Mouse (Mus musculus): Measurements from ENCODE around the gene Shbg.
"Not testable (repeated sequence)": the region's sequence is repeated elsewhere in the genome, so short reads cannot be mapped to it uniquely, and the experiment has no call there.

Shbg gene

GRCm38 (mm10) chr11:69629802-69630201 is 12.1 kb upstream of the Shbg start:
- peak; percentile 31 for DNase-seq (ENCODE audit: low spot score)

DNA sequence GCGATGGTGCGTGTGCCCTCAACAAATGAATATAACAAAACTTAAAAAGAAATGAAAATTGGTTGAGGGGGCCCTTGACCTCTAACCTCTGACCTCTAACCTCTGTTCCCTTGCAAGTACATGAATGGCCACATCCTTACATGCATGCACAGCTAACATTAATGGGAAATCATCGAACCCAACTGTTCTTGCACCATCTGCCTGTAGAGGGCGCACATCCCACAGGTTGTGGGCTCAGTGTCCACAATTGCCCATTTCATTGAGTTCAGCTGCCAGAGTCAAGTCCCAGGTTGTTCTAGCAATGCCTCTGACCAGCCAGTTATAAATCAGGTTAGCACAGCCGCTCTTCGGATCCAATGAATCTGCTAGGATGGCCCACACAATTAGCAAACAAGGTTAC is 10.6 kb upstream of the Shbg start:
- DNase-seq (ENCODE audit: low spot score), result peak; percentile 88

- not testable (repeated sequence) for DNase-seq (ENCODE audit: low spot score)
Measured at GRCm38 (mm10) chr11:69624339-69624738, 6.6 kb upstream of the Shbg start.

GRCm38 (mm10) chr11:69623006-69623405 is 5.3 kb upstream of the Shbg start:
- peak; percentile 22 for DNase-seq (ENCODE audit: low spot score)

DNA sequence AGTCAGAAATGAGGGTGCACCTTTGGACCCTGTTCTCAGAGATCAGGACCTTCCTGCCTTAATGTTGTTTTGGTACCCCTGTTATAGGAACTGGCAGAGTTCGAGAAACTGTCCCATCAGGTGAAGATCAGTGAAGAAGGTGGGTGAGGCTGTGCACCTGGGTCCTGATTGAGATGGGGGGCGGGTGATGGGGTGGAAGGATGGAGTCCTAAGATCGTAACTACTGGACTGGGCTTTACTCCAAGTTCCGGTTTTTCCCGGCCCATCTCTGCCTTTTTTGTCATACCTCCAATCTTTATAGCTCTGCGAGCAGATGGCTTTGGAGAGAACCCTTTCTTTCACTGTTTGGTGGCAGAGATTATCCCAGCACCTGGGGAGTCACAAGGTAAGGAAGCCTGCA is 4.7 kb upstream of the Shbg start:
- peak; percentile 56 for DNase-seq (ENCODE audit: low spot score)

DNA sequence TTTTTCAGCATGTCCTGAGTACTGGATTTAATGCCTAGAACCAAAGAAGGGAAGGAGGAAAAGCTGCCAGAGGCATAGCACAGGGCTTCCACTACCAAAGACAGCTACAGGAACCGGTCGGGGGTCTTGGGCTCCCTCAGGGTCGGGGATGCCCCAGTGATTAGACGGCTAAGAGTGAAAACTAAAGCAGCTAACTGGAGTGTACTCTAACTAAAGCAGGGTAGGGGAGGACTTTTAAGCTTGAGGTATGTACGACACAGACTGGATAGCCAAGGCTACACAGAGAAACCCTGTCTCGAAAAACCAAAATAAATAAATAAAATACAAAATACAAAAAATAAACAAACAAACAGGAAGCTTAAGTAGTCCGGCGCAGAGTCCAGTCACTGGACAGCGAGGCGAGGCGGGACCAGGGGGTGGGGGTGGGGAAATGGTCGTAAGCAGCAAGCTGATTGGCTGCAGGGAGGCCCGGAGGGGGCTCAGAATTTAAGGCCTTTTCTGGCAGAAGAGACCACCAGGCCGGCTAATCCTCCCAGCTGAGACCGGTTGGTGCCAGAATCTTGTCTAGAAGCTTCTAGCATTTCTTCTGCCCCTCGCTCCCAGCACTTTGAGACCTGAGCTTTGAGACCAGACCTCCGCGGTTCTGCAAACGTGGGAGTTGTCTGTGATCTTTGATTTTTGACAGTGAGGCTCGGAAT is 4.0 kb upstream of the Shbg start, which contains the start of gene Sat2:
Gene Sat2 (plus strand): TSS at position 454 of the 698 bp plus-strand sequence.
- peak; percentile 74 for DNase-seq (ENCODE audit: low spot score)

DNA sequence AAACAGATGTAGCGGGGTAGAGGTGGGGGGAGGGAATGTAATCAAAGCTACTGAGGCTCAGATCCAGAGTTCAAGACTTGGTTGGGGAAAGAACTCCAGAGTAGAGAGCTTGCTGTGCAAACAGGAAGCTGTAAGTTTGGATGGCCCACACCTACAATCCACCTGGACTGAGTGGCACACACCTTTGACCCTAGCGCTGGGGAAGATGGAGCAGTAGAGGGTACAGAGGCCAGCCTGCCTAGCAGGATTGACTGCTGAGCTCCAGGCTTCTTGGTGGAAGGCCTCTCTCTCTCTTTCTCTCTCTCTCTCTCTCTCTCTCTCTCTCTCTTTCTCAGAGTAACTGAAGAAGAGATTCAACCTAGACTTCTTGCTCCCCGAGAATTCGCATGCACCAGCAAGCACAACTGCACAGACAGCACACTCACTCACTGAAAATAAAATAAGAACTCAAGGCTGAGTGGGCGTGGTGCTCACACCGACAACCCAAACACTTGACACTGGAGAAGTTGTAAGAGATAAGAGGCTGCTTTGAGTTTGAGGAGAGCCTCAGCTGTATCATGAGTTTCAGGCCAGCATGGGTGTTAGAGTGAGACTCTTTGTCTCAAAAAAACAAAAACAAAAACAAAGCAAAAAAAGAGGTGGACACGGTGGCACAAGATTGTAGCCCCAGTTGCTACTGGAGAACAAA is 2.8 kb upstream of the Shbg start:
- DNase-seq (ENCODE audit: low spot score), result peak; percentile 35

GRCm38 (mm10) chr11:69616781-69617180 is 924 bp downstream of the Shbg start:
- no peak for DNase-seq (ENCODE audit: low spot score)

DNA sequence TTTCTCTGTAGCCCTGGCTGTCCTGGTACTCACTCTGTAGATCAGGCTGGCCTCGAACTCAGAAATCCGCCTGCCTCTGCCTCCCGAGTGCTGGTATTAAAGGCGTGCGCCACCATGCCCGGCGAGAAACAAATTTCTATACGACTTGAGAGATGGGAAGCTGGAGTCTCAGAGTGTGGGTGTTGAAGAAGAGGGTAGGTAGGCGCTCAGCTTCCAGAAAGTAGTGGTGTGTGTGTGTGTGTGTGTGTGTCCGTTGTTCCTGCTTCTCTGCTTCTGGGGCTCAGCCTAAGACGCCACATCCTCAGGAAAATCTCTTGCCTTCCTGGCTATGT is 3.5 kb downstream of the Shbg start:
- not testable (repeated sequence) for DNase-seq (ENCODE audit: low spot score)

DNA sequence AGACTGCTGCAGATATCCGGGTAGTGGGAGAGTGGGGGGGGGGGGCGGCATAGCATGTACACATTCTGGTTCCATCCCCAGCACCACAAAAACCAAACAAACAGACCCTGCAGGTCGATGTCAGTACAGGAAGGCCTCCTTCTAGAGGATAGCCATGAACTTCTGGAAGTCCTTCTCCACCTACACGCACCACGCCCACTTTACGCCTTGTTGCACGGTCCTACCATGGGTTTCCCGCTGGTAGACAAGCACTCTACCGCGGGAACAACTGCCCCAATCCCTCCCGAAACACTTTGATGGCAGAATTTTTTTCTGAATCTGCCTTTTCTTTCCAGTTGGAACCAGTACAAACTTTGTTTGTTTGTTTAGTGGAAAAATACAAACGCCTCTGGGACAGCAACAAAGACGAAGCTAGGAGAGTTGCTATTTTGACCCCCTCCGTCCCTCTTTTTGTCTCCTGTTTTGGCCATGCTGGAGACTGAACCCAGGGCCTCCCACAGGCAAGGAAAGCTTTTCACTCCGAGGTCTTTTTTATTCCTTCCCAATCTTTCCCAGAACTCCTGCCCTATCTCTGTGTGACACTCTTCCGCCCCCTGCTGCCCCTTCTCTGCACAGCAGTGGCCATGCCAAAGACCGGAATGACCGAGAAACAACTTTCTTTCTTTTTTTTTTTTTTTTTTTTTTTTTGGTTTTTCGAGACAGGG is 4.0 kb downstream of the Shbg start:
- DNase-seq (ENCODE audit: low spot score), result peak; percentile 95

GRCm38 (mm10) chr11:69610899-69611298 is 6.8 kb downstream of the Shbg start:
- peak; percentile 35 for DNase-seq (ENCODE audit: low spot score)

DNA sequence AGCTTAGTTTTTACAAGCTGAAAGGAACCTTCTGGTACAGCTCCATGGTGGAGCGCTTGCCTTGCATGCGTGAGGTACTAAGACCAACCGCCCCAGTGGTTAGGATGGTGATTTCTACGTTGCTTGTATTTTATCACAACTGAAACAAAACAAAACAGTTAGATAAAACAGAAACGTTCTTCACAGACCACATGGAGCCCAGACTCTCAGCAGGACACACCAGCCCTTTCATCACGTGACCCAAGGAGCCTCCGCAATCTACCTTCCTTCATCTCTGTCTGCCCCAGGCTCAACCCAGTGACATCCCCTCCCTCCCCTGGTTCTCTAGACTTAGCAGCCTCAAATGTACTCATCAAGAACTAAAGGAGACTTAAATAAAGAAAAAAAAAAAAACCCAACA is 8.3 kb downstream of the Shbg start:
- DNase-seq (ENCODE audit: low spot score), result no peak

DNA sequence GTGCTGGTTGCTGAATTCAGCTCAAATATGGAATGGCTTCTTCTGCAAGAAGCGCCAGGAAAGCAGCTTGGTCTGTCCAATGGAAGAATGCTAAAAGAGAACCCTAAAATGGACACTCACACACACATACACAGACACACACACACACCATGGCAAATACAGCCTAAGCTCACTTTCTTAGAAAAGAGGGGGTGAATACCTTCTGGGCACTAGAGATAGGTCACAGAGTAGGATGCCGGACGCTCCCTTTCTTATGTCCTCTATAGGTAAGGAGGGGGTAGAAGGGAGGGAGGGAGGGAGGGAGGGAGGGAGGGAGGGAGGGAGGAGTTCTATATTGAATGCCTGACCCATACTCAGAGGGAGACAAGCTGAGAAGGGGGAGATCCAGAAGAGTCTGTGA is 9.2 kb downstream of the Shbg start:
- DNase-seq (ENCODE audit: low spot score), result no peak

DNA sequence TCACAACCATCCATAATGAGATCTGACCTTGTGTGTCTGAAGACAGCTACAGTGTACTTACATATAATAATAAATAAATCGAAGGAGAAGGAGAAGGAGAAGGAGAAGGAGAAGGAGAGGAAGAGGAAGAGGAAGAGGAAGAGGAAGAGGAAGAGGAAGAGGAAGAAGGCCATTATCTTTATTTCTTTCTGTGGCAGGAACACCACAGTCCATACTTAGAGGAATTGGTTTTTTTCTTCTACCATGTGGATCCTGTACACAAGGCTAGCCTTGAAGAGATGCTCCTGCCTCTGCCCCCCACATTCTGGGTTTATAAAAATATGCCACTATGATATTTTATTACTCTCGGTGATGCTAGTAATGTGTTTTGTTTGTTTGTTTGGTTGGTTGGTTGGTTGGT is 10.9 kb downstream of the Shbg start:
- DNase-seq (ENCODE audit: low spot score), result no peak

DNA sequence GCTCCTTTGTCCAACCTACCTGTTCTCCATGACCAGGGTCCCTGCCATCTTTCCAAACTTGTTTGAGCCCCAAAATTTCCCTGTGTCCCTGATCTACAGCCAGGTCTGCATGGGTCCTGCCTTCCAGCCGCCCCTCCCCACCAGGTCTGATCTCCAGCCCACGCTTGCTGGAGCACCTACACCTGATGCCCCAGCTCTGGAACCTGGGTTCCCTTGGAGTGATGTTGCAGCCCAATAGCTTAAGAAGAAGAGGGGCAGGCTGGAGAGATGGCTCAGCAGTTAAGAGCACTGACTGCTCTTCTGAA is 11.3 kb downstream of the Shbg start:
- DNase-seq (ENCODE audit: low spot score), result no peak

- DNase-seq (ENCODE audit: low spot score), result peak; percentile 91
Measured at GRCm38 (mm10) chr11:69605726-69606490, 11.8 kb downstream of the Shbg start, which contains the start of gene Atp1b2. Atp1b2 (minus strand) TSS chr11:69605942.

DNA sequence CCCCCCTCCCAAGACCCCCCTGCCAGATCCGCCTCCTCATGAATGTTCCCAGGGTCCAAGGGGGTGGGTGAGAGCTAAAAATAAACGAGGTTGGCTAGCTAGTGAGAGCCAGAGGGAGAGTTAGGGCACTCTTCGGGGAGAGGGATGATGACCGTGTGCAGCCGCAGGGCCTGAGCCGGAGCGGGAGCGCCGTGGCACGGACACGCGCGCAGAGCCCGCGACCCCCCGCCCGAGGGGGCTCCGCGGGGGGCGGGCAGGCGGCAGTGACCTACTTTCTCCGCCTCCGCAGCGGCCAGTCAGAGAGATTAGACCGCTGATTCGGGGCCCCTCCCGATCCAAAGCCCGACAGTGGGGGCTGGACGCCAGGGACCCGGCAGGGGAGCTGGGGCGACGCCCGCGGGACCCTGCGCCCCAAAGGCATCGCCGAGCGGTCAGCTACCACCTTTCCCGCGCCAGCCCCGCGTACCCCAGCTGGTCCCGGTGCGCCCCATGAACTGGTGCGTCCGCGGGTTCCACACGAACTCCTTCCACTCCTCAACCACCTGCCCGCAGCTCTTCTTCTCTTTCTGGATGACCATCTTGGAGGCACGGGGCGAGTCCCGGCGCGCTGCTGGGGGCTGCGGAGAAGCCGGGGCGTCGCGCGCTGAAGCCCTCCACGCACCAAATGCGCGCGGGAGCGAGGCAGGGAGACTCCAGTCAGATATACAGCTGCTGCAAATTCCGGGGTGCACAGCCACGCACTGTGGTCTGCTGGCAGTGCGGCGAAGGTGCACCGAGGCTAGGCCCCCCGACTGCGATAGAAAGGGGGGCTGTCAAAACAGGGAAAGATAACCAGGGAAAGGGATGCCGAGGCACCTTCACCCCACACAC is 12.7 kb downstream of the Shbg start:
- DNase-seq (ENCODE audit: low spot score), result peak; percentile 67

- DNase-seq (ENCODE audit: low spot score), result no peak
Measured at GRCm38 (mm10) chr11:69604347-69604746, 13.4 kb downstream of the Shbg start.

GRCm38 (mm10) chr11:69603516-69603915 is 14.2 kb downstream of the Shbg start:
- DNase-seq (ENCODE audit: low spot score), result no peak

DNA sequence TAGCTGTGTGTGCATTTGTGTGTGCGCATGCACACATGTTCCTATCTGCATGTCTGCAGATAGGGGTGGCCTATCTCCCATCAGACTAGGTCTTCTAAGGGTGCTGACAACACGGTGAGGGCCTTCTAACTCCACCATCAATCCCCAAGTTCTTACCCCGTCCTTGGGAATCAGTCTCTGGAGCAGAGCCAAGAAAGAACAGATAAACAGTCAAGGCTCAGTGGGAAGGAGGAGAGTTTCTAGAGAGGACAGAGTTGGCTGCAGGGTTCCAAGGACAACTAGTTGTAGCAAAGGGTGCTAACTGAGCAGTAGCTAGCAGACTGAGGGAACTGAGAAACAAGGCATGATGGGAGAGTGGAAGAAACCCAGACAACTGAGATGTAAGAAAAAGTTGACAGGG is 15.9 kb downstream of the Shbg start:
- DNase-seq (ENCODE audit: low spot score), result no peak

- peak; percentile 93 for DNase-seq (ENCODE audit: low spot score)
Measured at GRCm38 (mm10) chr11:69600098-69600497, 17.6 kb downstream of the Shbg start.

GRCm38 (mm10) chr11:69599436-69599835 is 18.3 kb downstream of the Shbg start:
- no peak for DNase-seq (ENCODE audit: low spot score)
